8 mouse cellular contexts compared by ENCODE assay signal in the genomic region with DNA sequence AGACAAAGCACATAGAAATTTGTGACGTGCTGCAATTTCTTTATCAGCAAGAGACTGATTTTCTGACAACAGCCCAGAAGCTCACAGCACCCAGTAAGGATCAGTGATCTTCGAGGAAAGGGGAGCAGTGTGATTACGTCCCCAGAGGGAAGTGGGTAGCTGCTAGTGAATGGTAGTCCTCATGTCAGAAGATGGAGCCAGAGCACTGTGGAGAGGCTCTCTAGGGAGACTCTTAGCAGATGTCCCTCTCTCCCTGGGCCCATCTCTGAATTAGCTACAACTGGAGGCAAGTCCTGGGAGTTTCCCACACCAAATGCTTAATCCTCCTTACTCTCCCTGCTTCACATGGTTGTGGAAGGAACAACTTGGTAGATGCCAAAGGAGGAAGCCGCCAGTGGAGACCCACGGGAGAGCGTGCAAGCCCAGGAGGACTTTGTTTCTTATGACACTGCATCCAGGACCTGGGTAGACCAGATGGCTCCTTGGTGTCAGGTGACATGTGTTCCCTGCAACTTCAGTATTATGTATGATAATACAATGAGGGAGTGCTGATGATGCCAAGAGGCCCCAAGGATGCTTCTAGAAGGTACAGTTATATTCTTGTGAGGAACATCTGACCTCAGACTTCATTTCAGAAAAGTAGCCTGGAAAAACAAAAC. TPM values are rescaled to one million over a fixed set of nuclear protein-coding genes. Genes with fewer than 3 reads are reported as not detected.
DNase-seq lines count a peak whose midpoint lies in the region; ATAC-seq lines count a peak whose summit lies in the region.

No protein-coding gene starts in this region.

- peak; percentile 41 for DNase-seq in embryo, embryonic 10 days (ENCODE audit: low spot score)
- no peak for DNase-seq in embryo, embryonic 9.5 days (ENCODE audit: extremely low spot score)
- peak; percentile 35 for DNase-seq in thymus, postnatal 0 days (ENCODE audit: low spot score)
- DNase-seq in thymus, adult 18-20 months, result no peak
- no peak for DNase-seq in right cerebral cortex, postnatal 14 days
- DNase-seq in urinary bladder, postnatal 36 days (ENCODE audit: low spot score in 2 of 2), result no peak
- no peak for DNase-seq in yolk sac, embryonic 10.5 days (ENCODE audit: low spot score)

- ATAC-seq in megakaryocyte, adult 5-6 weeks (ENCODE audit: poor library complexity, severe bottlenecking), result 0 out of 2 replicates have a peak, but pooled peaks have one; percentile 32

RNA-seq across cellular contexts. Expression of a gene that starts 10.7 kb away (rescaled TPM):
- 7.6 and 7.9 TPM in 2 replicates for polyA plus RNA-seq in thymus, postnatal 0 days (2015; fragmentation: Nextera tagmentation; extraction: Ambion mirVana)
- 3.9 and 6.2 TPM in 2 replicates for total RNA-seq in megakaryocyte, adult 5-6 weeks (2015)
- 2.5 and 4.6 TPM in 2 replicates for total RNA-seq in megakaryocyte, adult 5-6 weeks (2017)

RNA-seq across cellular contexts. Expression of a gene that starts 50.1 kb away (rescaled TPM):
- polyA plus RNA-seq in thymus, postnatal 0 days (2015; fragmentation: Nextera tagmentation; extraction: Ambion mirVana), result 53.7 and 61.0 TPM in 2 replicates
- total RNA-seq in megakaryocyte, adult 5-6 weeks (2015), result 66.3 TPM in 2 replicates
- total RNA-seq in megakaryocyte, adult 5-6 weeks (2017), result 64.8 and 73.3 TPM in 2 replicates

Comparison
In these comparisons a context has a peak if more than half of its experiments do, and no peak if none do; other contexts are left out.
1. DNase-seq: peak in embryo, embryonic 10 days (single experiment) and thymus, postnatal 0 days (single experiment); none in embryo, embryonic 9.5 days (single experiment), thymus, adult 18-20 months (0 of 2), right cerebral cortex, postnatal 14 days (single experiment), urinary bladder, postnatal 36 days (0 of 2) and yolk sac, embryonic 10.5 days (single experiment).